Mouse (Mus musculus): ENCODE data around the gene Fbxl12. TPM values are rescaled to one million over a fixed set of nuclear protein-coding genes. Genes with fewer than 3 reads are reported as not detected.

Fbxl12 gene
- polyA plus RNA-seq, 1 experiment from 2014 or later: 10.3 TPM

- Histone ChIP-seq H3K27me3 (replicated peaks; ENCODE audit: control insufficient read depth, insufficient read depth, low read length) (no peaks in the 10 kb centered on the region), H3K36me3 (ENCODE audit: control insufficient read depth, insufficient read depth, low read length) (no peaks in the 10 kb centered on the region), H3K9me3 (replicated peaks; ENCODE audit: control insufficient read depth, low read length) (no peaks in the 10 kb centered on the region), H3K4me1 (ENCODE audit: control insufficient read depth, insufficient read depth, low read length) (peaks cover 9% of the 10 kb centered on the region), H3K9ac (ENCODE audit: low read length) (no peak overlapping the region), H3K27ac (ENCODE audit: low read depth, low read length) (peak overlapping the region; percentile 65; the same call in 1 of the 2 replicates), H3K4me3 (ENCODE audit: low read depth, low read length) (no peak overlapping the region), H3K4me2 (ENCODE audit: low read length) (no peak overlapping the region)
- DNase-seq (ENCODE audit: low spot score) (peak; percentile 74), ATAC-seq (peak; percentile 18; the same call in 1 of the 2 replicates)
- 15% methylated on average over 9 of the region's 9 CpGs for WGBS
These were observed 35.9 kb upstream of the Fbxl12 start for GRCm38 (mm10) chr9:20680378-20680958.

DNA sequence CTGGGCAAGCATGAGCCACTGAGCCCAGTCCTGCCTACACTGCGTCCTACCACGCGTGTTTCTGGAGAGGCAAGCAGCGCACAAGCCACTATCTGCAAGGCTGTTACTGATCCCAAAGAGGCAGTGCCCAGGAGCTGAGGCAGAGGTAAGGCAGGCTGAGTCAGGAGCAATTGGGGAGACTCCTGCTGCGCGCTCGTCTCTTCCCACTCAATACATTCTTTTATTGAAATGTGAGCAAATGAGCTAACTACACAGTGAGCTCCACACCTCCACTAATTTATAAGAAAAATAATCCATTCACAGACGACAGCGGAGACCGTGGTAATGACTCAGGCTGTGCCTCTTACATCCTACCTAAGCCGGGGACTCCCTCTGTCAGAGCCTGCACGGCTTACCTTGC lies 33.3 kb upstream of the Fbxl12 start:
- 73% methylated on average over 12 of the region's 12 CpGs for WGBS
- H3K4me1 ChIP-seq (ENCODE audit: control insufficient read depth, insufficient read depth, low read length): peaks cover 9% of the 10 kb centered on the region; the same call in 1 of the 2 replicates
- no peak overlapping the region for H3K4me3 ChIP-seq (ENCODE audit: low read depth, low read length)
- no peaks in the 10 kb centered on the region for H3K9me3 ChIP-seq (replicated peaks; ENCODE audit: control insufficient read depth, low read length)
- no peak overlapping the region for H3K27ac ChIP-seq (ENCODE audit: low read depth, low read length)
- H3K36me3 ChIP-seq (ENCODE audit: control insufficient read depth, insufficient read depth, low read length): no peaks in the 10 kb centered on the region
- ATAC-seq: no peak
- no peak overlapping the region for H3K9ac ChIP-seq (ENCODE audit: low read length)
- no peaks in the 10 kb centered on the region for H3K27me3 ChIP-seq (replicated peaks; ENCODE audit: control insufficient read depth, insufficient read depth, low read length)
- no peak overlapping the region for H3K4me2 ChIP-seq (ENCODE audit: low read length)
- no peak for DNase-seq (ENCODE audit: low spot score)

GRCm38 (mm10) chr9:20672047-20672446 lies 27.5 kb upstream of the Fbxl12 start:
- WGBS: 81% methylated on average over 16 of the region's 16 CpGs

DNA sequence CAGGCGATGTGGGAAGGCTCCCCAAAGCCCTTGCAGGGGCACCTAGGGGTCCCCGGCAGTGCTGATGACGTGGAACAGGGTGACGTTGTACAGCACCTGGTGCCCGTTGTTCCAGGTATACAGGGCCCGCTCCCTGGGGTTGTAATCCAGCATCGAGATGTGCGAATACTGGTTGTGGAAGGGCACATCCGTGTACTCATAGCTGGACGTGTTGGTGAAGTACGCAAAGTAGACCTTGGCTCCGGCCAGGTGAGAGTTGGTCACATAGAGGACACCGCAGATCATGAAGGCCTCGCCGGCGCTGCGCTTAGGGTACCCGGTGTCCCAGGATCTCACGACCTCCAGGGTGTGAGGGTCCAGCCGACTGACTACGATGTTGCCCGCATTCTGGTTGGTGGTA lies 23.5 kb upstream of the Fbxl12 start:
- peaks cover 25% of the 10 kb centered on the region for H3K4me1 ChIP-seq (ENCODE audit: control insufficient read depth, insufficient read depth, low read length)
- no peak for DNase-seq (ENCODE audit: low spot score)
- WGBS: 98% methylated on average over 22 of the region's 22 CpGs
- no peak overlapping the region for H3K27ac ChIP-seq (ENCODE audit: low read depth, low read length)
- peaks cover 23% of the 10 kb centered on the region for H3K36me3 ChIP-seq (ENCODE audit: control insufficient read depth, insufficient read depth, low read length)
- H3K9ac ChIP-seq (ENCODE audit: low read length): no peak overlapping the region
- no peak overlapping the region for H3K4me2 ChIP-seq (ENCODE audit: low read length)
- ATAC-seq: no peak
- H3K27me3 ChIP-seq (replicated peaks; ENCODE audit: control insufficient read depth, insufficient read depth, low read length): no peaks in the 10 kb centered on the region
- H3K4me3 ChIP-seq (ENCODE audit: low read depth, low read length): no peak overlapping the region
- no peaks in the 10 kb centered on the region for H3K9me3 ChIP-seq (replicated peaks; ENCODE audit: control insufficient read depth, low read length)

More at GRCm38 (mm10) chr9:20672047-20672446, 27.5 kb upstream of the Fbxl12 start:
- no peak overlapping the region for H3K4me2 ChIP-seq (ENCODE audit: low read length)
- 0 out of 2 replicates have a peak, but pooled peaks cover 5% of the 10 kb centered on the region for H3K36me3 ChIP-seq (ENCODE audit: control insufficient read depth, insufficient read depth, low read length)
- ATAC-seq (no peak), DNase-seq (ENCODE audit: low spot score) (no peak)
- no peaks in the 10 kb centered on the region for H3K27me3 ChIP-seq (replicated peaks; ENCODE audit: control insufficient read depth, insufficient read depth, low read length)
- no peak overlapping the region for H3K4me3 ChIP-seq (ENCODE audit: low read depth, low read length)
- no peak overlapping the region for H3K27ac ChIP-seq (ENCODE audit: low read depth, low read length)
- H3K9me3 ChIP-seq (replicated peaks; ENCODE audit: control insufficient read depth, low read length): no peaks in the 10 kb centered on the region
- no peaks in the 10 kb centered on the region for H3K4me1 ChIP-seq (ENCODE audit: control insufficient read depth, insufficient read depth, low read length)
- no peak overlapping the region for H3K9ac ChIP-seq (ENCODE audit: low read length)

- H3K9me3 ChIP-seq (replicated peaks; ENCODE audit: control insufficient read depth, low read length): no peaks in the 10 kb centered on the region
- WGBS: 10% methylated on average over 7 of the region's 7 CpGs
- H3K27ac ChIP-seq (ENCODE audit: low read depth, low read length): no peak overlapping the region; the same call in 1 of the 2 replicates
- peaks cover 25% of the 10 kb centered on the region for H3K4me1 ChIP-seq (ENCODE audit: control insufficient read depth, insufficient read depth, low read length)
- no peak overlapping the region for H3K4me3 ChIP-seq (ENCODE audit: low read depth, low read length)
- no peak for ATAC-seq
- H3K9ac ChIP-seq (ENCODE audit: low read length): no peak overlapping the region
- no peak overlapping the region for H3K4me2 ChIP-seq (ENCODE audit: low read length)
- no peak for DNase-seq (ENCODE audit: low spot score)
- H3K36me3 ChIP-seq (ENCODE audit: control insufficient read depth, insufficient read depth, low read length): peaks cover 34% of the 10 kb centered on the region
- H3K27me3 ChIP-seq (replicated peaks; ENCODE audit: control insufficient read depth, insufficient read depth, low read length): no peaks in the 10 kb centered on the region
These were observed 22.0 kb upstream of the Fbxl12 start for GRCm38 (mm10) chr9:20666510-20667034.

DNA sequence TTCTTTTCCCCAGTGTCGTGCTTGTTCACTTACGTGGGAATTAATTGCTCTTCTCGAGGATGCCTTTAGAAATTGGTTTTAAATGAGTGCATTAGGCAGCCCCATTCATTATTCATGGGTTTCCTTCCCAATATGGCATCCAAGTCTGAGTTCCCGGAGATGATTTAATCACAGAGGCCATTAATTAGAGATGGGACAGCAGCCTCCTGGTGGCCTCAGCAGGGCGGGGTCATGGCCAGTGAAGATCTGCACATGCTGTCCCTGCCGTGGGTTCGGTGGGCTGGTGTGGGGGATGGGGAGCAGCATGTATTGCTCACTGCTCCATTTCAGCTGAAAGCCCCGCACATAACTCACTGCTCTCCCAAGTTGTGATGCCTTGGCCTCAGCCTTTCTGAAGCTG lies 21.4 kb upstream of the Fbxl12 start:
- WGBS: 5% methylated on average over 8 of the region's 8 CpGs
- Histone ChIP-seq H3K4me3 (ENCODE audit: low read depth, low read length) (no peak overlapping the region), H3K9ac (ENCODE audit: low read length) (no peak overlapping the region), H3K9me3 (replicated peaks; ENCODE audit: control insufficient read depth, low read length) (no peaks in the 10 kb centered on the region), H3K4me2 (ENCODE audit: low read length) (no peak overlapping the region), H3K27ac (ENCODE audit: low read depth, low read length) (peak overlapping the region; percentile 31), H3K4me1 (ENCODE audit: control insufficient read depth, insufficient read depth, low read length) (peaks cover 25% of the 10 kb centered on the region), H3K27me3 (replicated peaks; ENCODE audit: control insufficient read depth, insufficient read depth, low read length) (no peaks in the 10 kb centered on the region), H3K36me3 (ENCODE audit: control insufficient read depth, insufficient read depth, low read length) (peaks cover 36% of the 10 kb centered on the region)
- DNase-seq (ENCODE audit: low spot score) (peak; percentile 71), ATAC-seq (peak; percentile 7; the same call in 1 of the 2 replicates)

- H3K4me1 ChIP-seq (ENCODE audit: control insufficient read depth, insufficient read depth, low read length): peaks cover 25% of the 10 kb centered on the region
- ATAC-seq: no peak
- no peak overlapping the region for H3K4me3 ChIP-seq (ENCODE audit: low read depth, low read length)
- WGBS: 71% methylated on average over 5 of the region's 5 CpGs
- no peak for DNase-seq (ENCODE audit: low spot score)
- H3K4me2 ChIP-seq (ENCODE audit: low read length): no peak overlapping the region
- no peaks in the 10 kb centered on the region for H3K9me3 ChIP-seq (replicated peaks; ENCODE audit: control insufficient read depth, low read length)
- no peaks in the 10 kb centered on the region for H3K27me3 ChIP-seq (replicated peaks; ENCODE audit: control insufficient read depth, insufficient read depth, low read length)
- H3K36me3 ChIP-seq (ENCODE audit: control insufficient read depth, insufficient read depth, low read length): peaks cover 41% of the 10 kb centered on the region
- no peak overlapping the region for H3K9ac ChIP-seq (ENCODE audit: low read length)
- H3K27ac ChIP-seq (ENCODE audit: low read depth, low read length): peak overlapping the region; percentile 74
These were observed 20.5 kb upstream of the Fbxl12 start for GRCm38 (mm10) chr9:20664982-20665637.

GRCm38 (mm10) chr9:20664366-20664765 lies 19.8 kb upstream of the Fbxl12 start:
- Histone ChIP-seq H3K9me3 (replicated peaks; ENCODE audit: control insufficient read depth, low read length) (no peaks in the 10 kb centered on the region), H3K9ac (ENCODE audit: low read length) (0 out of 2 replicates have a peak overlapping the region, but pooled peaks have one; percentile 21), H3K4me3 (ENCODE audit: low read depth, low read length) (no peak overlapping the region), H3K4me1 (ENCODE audit: control insufficient read depth, insufficient read depth, low read length) (peaks cover 25% of the 10 kb centered on the region), H3K4me2 (ENCODE audit: low read length) (no peak overlapping the region), H3K27me3 (replicated peaks; ENCODE audit: control insufficient read depth, insufficient read depth, low read length) (no peaks in the 10 kb centered on the region), H3K36me3 (ENCODE audit: control insufficient read depth, insufficient read depth, low read length) (peaks cover 48% of the 10 kb centered on the region), H3K27ac (ENCODE audit: low read depth, low read length) (peak overlapping the region; percentile 74)
- ATAC-seq (peak; percentile 15), DNase-seq (ENCODE audit: low spot score) (peak; percentile 70)
- 54% methylated on average over 2 of the region's 2 CpGs for WGBS

GRCm38 (mm10) chr9:20663956-20664355 lies 19.4 kb upstream of the Fbxl12 start:
- H3K27me3 ChIP-seq (replicated peaks; ENCODE audit: control insufficient read depth, insufficient read depth, low read length): no peaks in the 10 kb centered on the region
- DNase-seq (ENCODE audit: low spot score) (peak; percentile 78), ATAC-seq (peak; percentile 65)
- H3K4me1 ChIP-seq (ENCODE audit: control insufficient read depth, insufficient read depth, low read length): peaks cover 25% of the 10 kb centered on the region
- WGBS: 72% methylated on average over 2 of the region's 2 CpGs
- no peak overlapping the region for H3K4me2 ChIP-seq (ENCODE audit: low read length)
- H3K36me3 ChIP-seq (ENCODE audit: control insufficient read depth, insufficient read depth, low read length): peaks cover 52% of the 10 kb centered on the region
- H3K9me3 ChIP-seq (replicated peaks; ENCODE audit: control insufficient read depth, low read length): no peaks in the 10 kb centered on the region
- H3K27ac ChIP-seq (ENCODE audit: low read depth, low read length): peak overlapping the region; percentile 74
- H3K9ac ChIP-seq (ENCODE audit: low read length): 0 out of 2 replicates have a peak overlapping the region, but pooled peaks have one; percentile 21
- H3K4me3 ChIP-seq (ENCODE audit: low read depth, low read length): no peak overlapping the region
